In the genomic region with DNA sequence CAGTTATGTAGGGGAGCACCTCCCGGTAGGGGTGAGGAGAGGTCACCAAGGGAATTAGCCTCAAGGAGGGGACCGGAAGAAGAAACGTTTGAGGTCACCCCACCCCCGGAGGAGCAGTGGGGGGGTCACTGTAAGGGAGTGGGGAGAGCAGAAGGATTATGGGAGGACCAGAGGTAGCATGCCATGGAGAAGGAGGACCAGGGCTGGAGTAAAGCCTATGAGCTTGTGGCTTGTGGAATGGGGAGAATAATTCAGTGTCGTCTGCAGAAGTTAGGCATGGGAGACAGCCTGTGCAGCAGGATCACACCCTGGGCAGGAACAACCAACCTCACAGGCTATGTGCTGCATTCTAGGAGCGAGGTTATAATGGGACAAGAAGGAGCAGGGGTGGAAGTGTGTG, we compare ENCODE assay signal across 8 mouse cellular contexts. TPM values are rescaled to one million over a fixed set of nuclear protein-coding genes. Genes with fewer than 3 reads are reported as not detected.
A peak's percentile ranks its signal among the peaks of the same experiment; 100 is the strongest.
DNase-seq lines count a peak whose midpoint lies in the region; ATAC-seq and TF ChIP-seq lines count a peak whose summit lies in the region.

No protein-coding gene starts in this region.

- DNase-seq in heart, adult 8-10 months (ENCODE audit: low spot score), result no peak
- DNase-seq in MEL (ENCODE audit: low read depth, low spot score), result no peak
- DNase-seq in hindbrain, embryonic 10.5 days (ENCODE audit: low spot score), result no peak
- no peak for DNase-seq in midbrain, embryonic 11.5 days (ENCODE audit: low spot score, missing footprints)
- DNase-seq in urinary bladder, adult 18-20 months (ENCODE audit: low spot score in 2 of 2), result no peak
- no peak for DNase-seq in right cerebral cortex, postnatal 10 days (ENCODE audit: low spot score in 2 of 2)
- no peak for DNase-seq in adrenal gland, postnatal 10 days

- peaks cover 48% of the 10 kb centered on the region for H3K4me1 ChIP-seq in heart, embryonic 13.5 days
- peaks cover 8 to 46% of the 10 kb centered on the region in 2 experiments for H3K4me1 ChIP-seq in MEL (ENCODE audit: control insufficient read depth in 1 of 2, insufficient read depth in 2 of 2, low read length in 2 of 2)
- peaks cover 33% of the 10 kb centered on the region for H3K4me1 ChIP-seq in hindbrain, embryonic 10.5 days (replicated peaks)
- H3K4me1 ChIP-seq in midbrain, embryonic 11.5 days (ENCODE audit: control insufficient read depth, insufficient read depth, low read length), result peaks cover 13% of the 10 kb centered on the region

- H3K27me3 ChIP-seq in heart, embryonic 13.5 days (replicated peaks), result no peaks in the 10 kb centered on the region
- no peaks in the 10 kb centered on the region for H3K27me3 ChIP-seq in MEL (ENCODE audit: control insufficient read depth in 1 of 2, insufficient read depth in 2 of 2, low read length in 2 of 2)
- peaks cover 29% of the 10 kb centered on the region for H3K27me3 ChIP-seq in hindbrain, embryonic 10.5 days (ENCODE audit: insufficient read depth, poor library complexity, severe bottlenecking)
- H3K27me3 ChIP-seq in midbrain, embryonic 11.5 days (ENCODE audit: control insufficient read depth, insufficient read depth, low read length), result peaks cover 2% of the 10 kb centered on the region; the same call in 1 of the 2 replicates

- no peak for TF ChIP-seq EP300 in MEL (IDR thresholded peaks at IDR 0.05; ENCODE audit: low read depth in 1 of 2, low read length in 2 of 2)

- peak overlapping the region; percentile 97 for H3K4me2 ChIP-seq in heart, embryonic 13.5 days
- H3K4me2 ChIP-seq in midbrain, embryonic 11.5 days, result peak overlapping the region; percentile 92

- 8% methylated on average over 6 of the region's 6 CpGs for WGBS in heart, embryonic 13.5 days
- WGBS in hindbrain, embryonic 10.5 days, result 11% methylated on average over 6 of the region's 6 CpGs
- 13% methylated on average over 6 of the region's 6 CpGs for WGBS in midbrain, embryonic 11.5 days

- H3K27ac ChIP-seq in heart, embryonic 13.5 days (replicated peaks), result peak overlapping the region; percentile 93
- H3K27ac ChIP-seq in MEL (ENCODE audit: control insufficient read depth, low read depth, low read length), result no peak overlapping the region
- peak overlapping the region; percentile 83 for H3K27ac ChIP-seq in hindbrain, embryonic 10.5 days
- H3K27ac ChIP-seq in midbrain, embryonic 11.5 days (ENCODE audit: low read depth, low read length), result no peak overlapping the region

- ATAC-seq in heart, embryonic 13.5 days (ENCODE audit: extremely low read depth, insufficient number of reproducible peaks, low FRiP score, low TSS enrichment), result no peak; the same call in 1 of the 2 replicates
- ATAC-seq in midbrain, embryonic 11.5 days (ENCODE audit: low FRiP score), result 0 out of 2 replicates have a peak, but pooled peaks have one; percentile 33

- no peak for TF ChIP-seq POLR2A in MEL (IDR thresholded peaks at IDR 0.05; ENCODE audit: control insufficient read depth in 1 of 2, insufficient read depth in 1 of 2, low read depth in 1 of 2, low read length in 2 of 2, poor library complexity in 1 of 2)

- no peak for TF ChIP-seq RAD21 in MEL (IDR thresholded peaks at IDR 0.05; ENCODE audit: low read depth, low read length)

- H3K36me3 ChIP-seq in heart, embryonic 13.5 days, result no peaks in the 10 kb centered on the region
- peaks cover 0 to 18% of the 10 kb centered on the region in 2 experiments; a peak in 2 of 4 replicates for H3K36me3 ChIP-seq in MEL (ENCODE audit: control insufficient read depth in 1 of 2, insufficient read depth in 2 of 2, low read length in 2 of 2)
- H3K36me3 ChIP-seq in hindbrain, embryonic 10.5 days, result no peaks in the 10 kb centered on the region
- H3K36me3 ChIP-seq in midbrain, embryonic 11.5 days (ENCODE audit: control insufficient read depth, insufficient read depth, low read length), result no peaks in the 10 kb centered on the region

- TF ChIP-seq CTCF in MEL (IDR thresholded peaks at IDR 0.05 in 2 of 3, conservative IDR thresholded peaks at IDR 0.05 in 1 of 3; ENCODE audit: control insufficient read depth in 1 of 3, insufficient read depth in 1 of 3, low read depth in 2 of 3, low read length in 3 of 3, poor library complexity in 1 of 3, severe bottlenecking in 1 of 3), result no peak

- H3K79me2 ChIP-seq in MEL (ENCODE audit: control insufficient read depth, insufficient read depth, low read length, poor library complexity), result no peaks in the 10 kb centered on the region

- H3K9me3 ChIP-seq in heart, embryonic 13.5 days, result no peaks in the 10 kb centered on the region
- H3K9me3 ChIP-seq in MEL (replicated peaks; ENCODE audit: insufficient read depth, low read length), result no peaks in the 10 kb centered on the region
- H3K9me3 ChIP-seq in hindbrain, embryonic 10.5 days, result no peaks in the 10 kb centered on the region; the same call in 1 of the 2 replicates
- H3K9me3 ChIP-seq in midbrain, embryonic 11.5 days (ENCODE audit: control insufficient read depth, low read length), result no peaks in the 10 kb centered on the region

- peak overlapping the region; percentile 68 for H3K4me3 ChIP-seq in heart, embryonic 13.5 days
- peak overlapping the region; percentile 35 to 51 for H3K4me3 ChIP-seq in MEL (ENCODE audit: control insufficient read depth in 1 of 2, insufficient read depth in 1 of 2, low read depth in 2 of 2, low read length in 2 of 2)
- peak overlapping the region; percentile 61 for H3K4me3 ChIP-seq in hindbrain, embryonic 10.5 days
- H3K4me3 ChIP-seq in midbrain, embryonic 11.5 days (ENCODE audit: low read depth, low read length), result peak overlapping the region; percentile 48

- peak overlapping the region; percentile 84 for H3K9ac ChIP-seq in heart, embryonic 13.5 days
- H3K9ac ChIP-seq in MEL (ENCODE audit: control insufficient read depth, low read depth, low read length, poor library complexity, severe bottlenecking), result peak overlapping the region; percentile 20
- peak overlapping the region; percentile 67 for H3K9ac ChIP-seq in midbrain, embryonic 11.5 days (ENCODE audit: low read length)

TF ChIP-seq in MEL, 35 proteins besides CTCF, POLR2A, EP300 and RAD21:
- TF ChIP-seq MAX (IDR thresholded peaks at IDR 0.05; ENCODE audit: low read length) (no peak), TBP (IDR thresholded peaks at IDR 0.05; ENCODE audit: low read depth, low read length) (no peak), USF2 (IDR thresholded peaks at IDR 0.05; ENCODE audit: borderline replicate concordance in 1 of 2, insufficient read depth in 1 of 2, low read depth in 1 of 2, low read length in 2 of 2) (no peak), MYC (IDR thresholded peaks at IDR 0.05; ENCODE audit: low read depth, low read length) (no peak)

RNA-seq across cellular contexts. Expression of a gene that starts 0.7 kb away (rescaled TPM):
- polyA plus RNA-seq in heart, embryonic 13.5 days (2015; fragmentation: Nextera tagmentation; extraction: Ambion mirVana), result 10.0 and 10.9 TPM in 2 replicates
- total RNA-seq in heart, adult 8-10 months (2022), result 10 to 100 TPM; 15.8 to 28.8 (median 20.2) TPM
- 0.19 and 0.26 TPM in 2 replicates for total RNA-seq in MEL (2012; rRNA removed)
- 1 to 10 TPM in 1 of 2 experiments, not detected in 1; 2.4 TPM for polyA plus RNA-seq in MEL (2012; ENCODE audit: insufficient read depth in 1 of 2, insufficient read length in 2 of 2, low read depth in 1 of 2, low replicate concordance in 2 of 2, missing spikeins in 1 of 2)
- polyA plus RNA-seq in hindbrain, embryonic 10.5 days (2016; fragmentation: Nextera tagmentation; extraction: Ambion mirVana), result 3.1 and 4.3 TPM in 2 replicates
- 1.3 and 1.4 TPM in 2 replicates for polyA plus RNA-seq in midbrain, embryonic 11.5 days (2014; fragmentation: Nextera tagmentation; extraction: Ambion mirVana)
- total RNA-seq in adrenal gland, postnatal 10 days (2021), result 10 to 100 TPM; 23.5 to 28.6 TPM

RNA-seq across cellular contexts. Expression of a gene that starts 13.6 kb away (rescaled TPM):
- 8.5 and 11.2 TPM in 2 replicates for polyA plus RNA-seq in heart, embryonic 13.5 days (2015; fragmentation: Nextera tagmentation; extraction: Ambion mirVana)
- total RNA-seq in heart, adult 8-10 months (2022), result under 1 TPM in 1 of 4 experiments, not detected in 3; 0.20 TPM
- 12.8 and 14.9 TPM in 2 replicates for total RNA-seq in MEL (2012; rRNA removed)
- polyA plus RNA-seq in MEL (2012; ENCODE audit: insufficient read depth in 1 of 2, insufficient read length in 2 of 2, low read depth in 1 of 2, low replicate concordance in 2 of 2, missing spikeins in 1 of 2), result 10 to 100 TPM in 1 of 2 experiments, not detected in 1; 20.6 TPM
- polyA plus RNA-seq in hindbrain, embryonic 10.5 days (2016; fragmentation: Nextera tagmentation; extraction: Ambion mirVana), result 19.3 and 25.9 TPM in 2 replicates
- polyA plus RNA-seq in midbrain, embryonic 11.5 days (2014; fragmentation: Nextera tagmentation; extraction: Ambion mirVana), result 7.8 and 7.9 TPM in 2 replicates
- 1 to 10 TPM; 2.4 to 3.1 TPM for total RNA-seq in adrenal gland, postnatal 10 days (2021)

RNA-seq across cellular contexts. Expression of a gene that starts 29.1 kb away (rescaled TPM):
- 988 and 1,051 TPM in 2 replicates for polyA plus RNA-seq in heart, embryonic 13.5 days (2015; fragmentation: Nextera tagmentation; extraction: Ambion mirVana)
- 10 to 100 TPM; 20.8 to 26.2 (median 22.0) TPM for total RNA-seq in heart, adult 8-10 months (2022)
- total RNA-seq in MEL (2012; rRNA removed), result 200 and 214 TPM in 2 replicates
- 100 to 1,000 TPM in 1 of 2 experiments, not detected in 1; 350 TPM for polyA plus RNA-seq in MEL (2012; ENCODE audit: insufficient read depth in 1 of 2, insufficient read length in 2 of 2, low read depth in 1 of 2, low replicate concordance in 2 of 2, missing spikeins in 1 of 2)
- polyA plus RNA-seq in hindbrain, embryonic 10.5 days (2016; fragmentation: Nextera tagmentation; extraction: Ambion mirVana), result 2,849 and 3,914 TPM in 2 replicates
- polyA plus RNA-seq in midbrain, embryonic 11.5 days (2014; fragmentation: Nextera tagmentation; extraction: Ambion mirVana), result 4,454 and 4,703 TPM in 2 replicates
- 100 to 1,000 TPM; 140 to 156 TPM for total RNA-seq in adrenal gland, postnatal 10 days (2021)

RNA-seq across cellular contexts. Expression of a gene that starts 38.0 kb away (rescaled TPM):
- polyA plus RNA-seq in heart, embryonic 13.5 days (2015; fragmentation: Nextera tagmentation; extraction: Ambion mirVana), result 142 and 144 TPM in 2 replicates
- total RNA-seq in heart, adult 8-10 months (2022), result 100 to 1,000 TPM; 182 to 213 (median 198) TPM
- total RNA-seq in MEL (2012; rRNA removed), result 44.3 and 52.0 TPM in 2 replicates
- 10 to 100 TPM in 1 of 2 experiments, not detected in 1; 88.3 TPM for polyA plus RNA-seq in MEL (2012; ENCODE audit: insufficient read depth in 1 of 2, insufficient read length in 2 of 2, low read depth in 1 of 2, low replicate concordance in 2 of 2, missing spikeins in 1 of 2)
- 115 and 125 TPM in 2 replicates for polyA plus RNA-seq in hindbrain, embryonic 10.5 days (2016; fragmentation: Nextera tagmentation; extraction: Ambion mirVana)
- 132 and 140 TPM in 2 replicates for polyA plus RNA-seq in midbrain, embryonic 11.5 days (2014; fragmentation: Nextera tagmentation; extraction: Ambion mirVana)
- total RNA-seq in adrenal gland, postnatal 10 days (2021), result 100 to 1,000 TPM in 1 of 2 experiments, 10 to 100 TPM in 1; 99.7 to 124 TPM

RNA-seq across cellular contexts. Expression of a gene that starts 54.7 kb away (rescaled TPM):
- polyA plus RNA-seq in heart, embryonic 13.5 days (2015; fragmentation: Nextera tagmentation; extraction: Ambion mirVana), result 7.5 and 8.0 TPM in 2 replicates
- total RNA-seq in heart, adult 8-10 months (2022), result 10 to 100 TPM; 17.1 to 20.4 (median 19.4) TPM
- 2.2 and 2.9 TPM in 2 replicates for total RNA-seq in MEL (2012; rRNA removed)
- 10 to 100 TPM in 1 of 2 experiments, not detected in 1; 16.3 TPM for polyA plus RNA-seq in MEL (2012; ENCODE audit: insufficient read depth in 1 of 2, insufficient read length in 2 of 2, low read depth in 1 of 2, low replicate concordance in 2 of 2, missing spikeins in 1 of 2)
- 8.6 and 10.3 TPM in 2 replicates for polyA plus RNA-seq in hindbrain, embryonic 10.5 days (2016; fragmentation: Nextera tagmentation; extraction: Ambion mirVana)
- polyA plus RNA-seq in midbrain, embryonic 11.5 days (2014; fragmentation: Nextera tagmentation; extraction: Ambion mirVana), result 19.1 and 24.6 TPM in 2 replicates
- 10 to 100 TPM; 30.8 to 32.9 TPM for total RNA-seq in adrenal gland, postnatal 10 days (2021)

Comparison
In these comparisons a context has a peak if more than half of its experiments do, and no peak if none do; other contexts are left out.
1. H3K27ac ChIP-seq: peak in heart, embryonic 13.5 days (single experiment) and hindbrain, embryonic 10.5 days (single experiment); none in MEL (single experiment) and midbrain, embryonic 11.5 days (single experiment).
2. H3K9ac ChIP-seq: peak in every context shown above with its lines; median percentile 84 in heart, embryonic 13.5 days; 67 in midbrain, embryonic 11.5 days; 20 in MEL.
3. Peak in every context shown above with its lines, with median percentiles within 50 percentile points of each other: H3K4me3 ChIP-seq.